Mouse (Mus musculus) erythroblast, embryonic 14.5 days (primary cell): ENCODE results near the gene Prkce.

Experiments
- GATA1 ChIP-seq: IDR thresholded peaks from 2 replicates; pipeline ENCODE4 v1.6.1; 2012; ENCODE audit warnings: low read length, inconsistent platforms, mixed read lengths
- TAL1 ChIP-seq: IDR thresholded peaks from 3 replicates; pipeline ENCODE4 v1.6.1; 2012; ENCODE audit warnings: low read length, inconsistent platforms, mixed read lengths

DNA sequence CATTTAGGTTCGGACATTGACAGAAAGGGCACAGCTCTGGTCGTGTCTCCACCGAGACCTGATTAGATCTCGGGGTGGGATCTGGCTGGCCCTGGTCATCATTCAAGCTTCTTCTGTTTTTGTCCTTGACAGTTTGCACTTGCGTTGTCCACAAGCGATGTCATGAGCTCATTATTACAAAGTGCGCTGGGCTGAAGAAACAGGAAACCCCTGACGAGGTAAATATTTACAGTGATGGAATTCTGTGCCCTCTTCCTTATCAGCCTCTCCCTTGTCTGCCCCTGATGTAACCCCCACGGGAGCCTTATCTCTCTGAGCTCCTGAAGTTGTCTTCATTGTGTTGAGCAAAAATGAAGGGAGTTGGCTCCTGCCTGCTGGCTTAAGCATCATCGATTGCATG lies 309.1 kb downstream of the Prkce start:
- TF ChIP-seq GATA1 (no peak), TAL1 (no peak)
